Mouse (Mus musculus): ENCODE data around the gene Fancg. TPM values are rescaled to one million over a fixed set of nuclear protein-coding genes. Genes with fewer than 3 reads are reported as not detected.
A peak's percentile ranks its signal among the peaks of the same experiment; 100 is the strongest.

Gene Fancg
- polyA plus RNA-seq (2014; fragmentation: Nextera tagmentation; extraction: Ambion mirVana): 14.9 and 22.0 TPM in 2 replicates

- Histone ChIP-seq H3K27ac (ENCODE audit: low read depth, low read length) (no peak within 1 kb of the TSS), H3K4me2 (replicated peaks; ENCODE audit: low read depth, low read length) (peak within 1 kb of the TSS; percentile 71), H3K9ac (ENCODE audit: low read depth, low read length) (peak within 1 kb of the TSS; percentile 29), H3K4me3 (ENCODE audit: low read depth, low read length) (peak within 1 kb of the TSS; percentile 55), H3K9me3 (ENCODE audit: control insufficient read depth, low read length) (no peaks in the 10 kb centered on the region), H3K36me3 (ENCODE audit: control insufficient read depth, insufficient read depth, low read length) (no peaks in the 10 kb centered on the region), H3K27me3 (ENCODE audit: control insufficient read depth, insufficient read depth, low read length) (no peaks in the 10 kb centered on the region), H3K4me1 (replicated peaks; ENCODE audit: control insufficient read depth, insufficient read depth, low read length) (0 out of 2 replicates have a peak, but pooled peaks cover 3% of the 10 kb centered on the region)
- under 1% methylated on average over 37 of the region's 37 CpGs for WGBS
- DNase-seq (ENCODE audit: low spot score): peak; percentile 89
- peak; percentile 94 for ATAC-seq (ENCODE audit: low FRiP score)
Measured at GRCm38 (mm10) chr4:43010161-43011038, at the start of gene Fancg. Gene Fancg, minus strand, starts transcription at chr4:43010506.

DNA sequence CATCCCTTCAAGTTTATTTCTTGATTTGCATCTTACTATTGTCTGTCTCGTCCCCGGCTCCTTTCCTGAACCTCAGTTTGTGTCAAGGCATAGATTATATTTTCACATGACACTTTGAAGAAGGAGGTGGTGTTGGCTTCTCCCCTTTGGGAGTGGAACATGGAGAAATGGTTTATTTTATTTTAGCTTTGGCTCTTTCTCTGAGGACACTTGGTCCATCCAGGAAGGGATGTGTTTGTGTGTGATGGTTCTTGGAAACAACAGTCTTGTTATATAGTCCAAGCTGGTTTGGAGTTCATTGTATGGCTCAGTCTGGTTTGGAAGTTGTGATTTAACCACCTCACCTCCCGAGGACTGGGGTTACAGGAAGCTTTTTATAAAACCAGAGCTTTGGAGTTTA, 49.4 kb upstream of the Fancg start:
- H3K27ac ChIP-seq (ENCODE audit: low read depth, low read length): no peak overlapping the region
- H3K9me3 ChIP-seq (ENCODE audit: control insufficient read depth, low read length): no peaks in the 10 kb centered on the region
- WGBS: 47% methylated on average over 3 of the region's 3 CpGs
- ATAC-seq (ENCODE audit: low FRiP score): no peak
- H3K36me3 ChIP-seq (ENCODE audit: control insufficient read depth, insufficient read depth, low read length): no peaks in the 10 kb centered on the region
- H3K27me3 ChIP-seq (ENCODE audit: control insufficient read depth, insufficient read depth, low read length): no peaks in the 10 kb centered on the region
- DNase-seq (ENCODE audit: low spot score): no peak
- peak overlapping the region; percentile 76 for H3K4me3 ChIP-seq (ENCODE audit: low read depth, low read length)
- no peak overlapping the region for H3K9ac ChIP-seq (ENCODE audit: low read depth, low read length)
- no peaks in the 10 kb centered on the region for H3K4me1 ChIP-seq (replicated peaks; ENCODE audit: control insufficient read depth, insufficient read depth, low read length)
- peak overlapping the region; percentile 80 for H3K4me2 ChIP-seq (replicated peaks; ENCODE audit: low read depth, low read length)

- H3K4me1 ChIP-seq (replicated peaks; ENCODE audit: control insufficient read depth, insufficient read depth, low read length): no peaks in the 10 kb centered on the region
- no peaks in the 10 kb centered on the region for H3K36me3 ChIP-seq (ENCODE audit: control insufficient read depth, insufficient read depth, low read length)
- peak within 1 kb of the TSS; percentile 76 for H3K4me3 ChIP-seq (ENCODE audit: low read depth, low read length)
- H3K9me3 ChIP-seq (ENCODE audit: control insufficient read depth, low read length): no peaks in the 10 kb centered on the region
- WGBS: under 1% methylated on average over 80 of the region's 90 CpGs
- peak within 1 kb of the TSS; percentile 68 for H3K27ac ChIP-seq (ENCODE audit: low read depth, low read length)
- peak within 1 kb of the TSS; percentile 80 for H3K4me2 ChIP-seq (replicated peaks; ENCODE audit: low read depth, low read length)
- no peaks in the 10 kb centered on the region for H3K27me3 ChIP-seq (ENCODE audit: control insufficient read depth, insufficient read depth, low read length)
- H3K9ac ChIP-seq (ENCODE audit: low read depth, low read length): peak within 1 kb of the TSS; percentile 81
- DNase-seq (ENCODE audit: low spot score) (peak; percentile 93), ATAC-seq (ENCODE audit: low FRiP score) (peak; percentile 97)
Measured at GRCm38 (mm10) chr4:43058753-43059654, 48.7 kb upstream of the Fancg start, which contains the start of gene Unc13b. Gene Unc13b, plus strand, starts transcription at chr4:43058953.

DNA sequence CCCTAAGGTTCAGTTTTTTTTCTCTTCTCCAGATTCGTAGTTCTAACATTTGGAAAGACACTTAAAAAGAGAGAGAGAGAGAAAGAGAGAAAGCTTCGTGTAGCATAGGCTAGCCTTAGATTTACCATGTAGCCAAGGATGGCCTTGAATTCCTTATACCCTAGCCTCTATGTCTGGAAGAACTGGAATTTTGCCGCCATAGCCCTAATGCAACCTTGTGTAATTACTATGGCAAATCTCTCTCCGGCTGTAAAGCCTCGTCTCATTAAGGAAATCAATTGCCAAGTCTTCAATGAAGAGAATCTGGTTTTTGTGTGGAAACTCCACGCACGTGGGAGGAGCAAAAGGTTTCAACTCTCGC, 48.1 kb upstream of the Fancg start:
- 23% methylated on average over 8 of the region's 8 CpGs for WGBS
- Histone ChIP-seq H3K27ac (ENCODE audit: low read depth, low read length) (no peak overlapping the region), H3K9ac (ENCODE audit: low read depth, low read length) (no peak overlapping the region), H3K4me1 (replicated peaks; ENCODE audit: control insufficient read depth, insufficient read depth, low read length) (no peaks in the 10 kb centered on the region), H3K36me3 (ENCODE audit: control insufficient read depth, insufficient read depth, low read length) (no peaks in the 10 kb centered on the region), H3K27me3 (ENCODE audit: control insufficient read depth, insufficient read depth, low read length) (no peaks in the 10 kb centered on the region), H3K4me3 (ENCODE audit: low read depth, low read length) (peak overlapping the region; percentile 76), H3K4me2 (replicated peaks; ENCODE audit: low read depth, low read length) (peak overlapping the region; percentile 80), H3K9me3 (ENCODE audit: control insufficient read depth, low read length) (no peaks in the 10 kb centered on the region)
- ATAC-seq (ENCODE audit: low FRiP score) (peak; percentile 46; the same call in 1 of the 2 replicates), DNase-seq (ENCODE audit: low spot score) (no peak)

DNA sequence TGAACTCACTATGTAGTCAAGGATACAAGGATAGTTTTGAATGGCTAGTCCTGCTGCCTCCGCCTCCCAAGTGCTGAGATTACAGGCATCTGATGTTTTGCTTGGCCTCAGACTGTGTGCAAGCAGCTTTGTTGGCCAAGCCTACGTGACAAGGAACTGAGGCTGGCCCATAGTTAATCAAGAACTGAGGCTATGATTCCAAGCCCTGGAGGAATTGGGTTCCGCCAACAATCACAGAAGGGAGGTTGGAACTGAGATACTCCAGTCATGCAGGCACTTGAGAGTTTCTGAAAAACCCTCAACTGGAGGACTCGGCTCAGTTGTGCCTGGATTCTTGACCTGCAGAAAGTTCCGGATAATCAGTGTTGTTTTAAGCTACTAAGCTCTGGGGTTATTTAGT, 47.3 kb upstream of the Fancg start:
- Histone ChIP-seq H3K4me1 (replicated peaks; ENCODE audit: control insufficient read depth, insufficient read depth, low read length) (no peaks in the 10 kb centered on the region), H3K27me3 (ENCODE audit: control insufficient read depth, insufficient read depth, low read length) (no peaks in the 10 kb centered on the region), H3K9me3 (ENCODE audit: control insufficient read depth, low read length) (no peaks in the 10 kb centered on the region), H3K4me2 (replicated peaks; ENCODE audit: low read depth, low read length) (no peak overlapping the region), H3K27ac (ENCODE audit: low read depth, low read length) (no peak overlapping the region), H3K9ac (ENCODE audit: low read depth, low read length) (no peak overlapping the region), H3K36me3 (ENCODE audit: control insufficient read depth, insufficient read depth, low read length) (no peaks in the 10 kb centered on the region), H3K4me3 (ENCODE audit: low read depth, low read length) (no peak overlapping the region)
- no peak for ATAC-seq (ENCODE audit: low FRiP score)
- DNase-seq (ENCODE audit: low spot score): no peak
- 89% methylated on average over 5 of the region's 5 CpGs for WGBS

- peak; percentile 62 for DNase-seq (ENCODE audit: low spot score)
Measured at GRCm38 (mm10) chr4:43052627-43053026, 42.3 kb upstream of the Fancg start.

GRCm38 (mm10) chr4:43047231-43047630, 36.9 kb upstream of the Fancg start:
- Histone ChIP-seq H3K36me3 (ENCODE audit: control insufficient read depth, insufficient read depth, low read length) (no peaks in the 10 kb centered on the region), H3K4me2 (replicated peaks; ENCODE audit: low read depth, low read length) (no peak overlapping the region), H3K4me3 (ENCODE audit: low read depth, low read length) (no peak overlapping the region), H3K27ac (ENCODE audit: low read depth, low read length) (no peak overlapping the region), H3K9ac (ENCODE audit: low read depth, low read length) (no peak overlapping the region), H3K27me3 (ENCODE audit: control insufficient read depth, insufficient read depth, low read length) (no peaks in the 10 kb centered on the region), H3K4me1 (replicated peaks; ENCODE audit: control insufficient read depth, insufficient read depth, low read length) (0 out of 2 replicates have a peak, but pooled peaks cover 2% of the 10 kb centered on the region), H3K9me3 (ENCODE audit: control insufficient read depth, low read length) (no peaks in the 10 kb centered on the region)
- DNase-seq (ENCODE audit: low spot score): peak; percentile 83
- ATAC-seq (ENCODE audit: low FRiP score): no peak
- WGBS: 9% methylated on average over 5 of the region's 5 CpGs

More at GRCm38 (mm10) chr4:43052627-43053026, 42.3 kb upstream of the Fancg start:
- Histone ChIP-seq H3K4me3 (ENCODE audit: low read depth, low read length) (no peak overlapping the region), H3K9me3 (ENCODE audit: control insufficient read depth, low read length) (no peaks in the 10 kb centered on the region), H3K27ac (ENCODE audit: low read depth, low read length) (no peak overlapping the region), H3K27me3 (ENCODE audit: control insufficient read depth, insufficient read depth, low read length) (no peaks in the 10 kb centered on the region), H3K9ac (ENCODE audit: low read depth, low read length) (no peak overlapping the region), H3K4me1 (replicated peaks; ENCODE audit: control insufficient read depth, insufficient read depth, low read length) (no peaks in the 10 kb centered on the region), H3K36me3 (ENCODE audit: control insufficient read depth, insufficient read depth, low read length) (no peaks in the 10 kb centered on the region), H3K4me2 (replicated peaks; ENCODE audit: low read depth, low read length) (no peak overlapping the region)
- 10% methylated on average over 4 of the region's 4 CpGs for WGBS
- ATAC-seq (ENCODE audit: low FRiP score): no peak

GRCm38 (mm10) chr4:43046607-43047006, 36.3 kb upstream of the Fancg start:
- Histone ChIP-seq H3K36me3 (ENCODE audit: control insufficient read depth, insufficient read depth, low read length) (no peaks in the 10 kb centered on the region), H3K4me3 (ENCODE audit: low read depth, low read length) (no peak overlapping the region), H3K27ac (ENCODE audit: low read depth, low read length) (no peak overlapping the region), H3K27me3 (ENCODE audit: control insufficient read depth, insufficient read depth, low read length) (no peaks in the 10 kb centered on the region), H3K9ac (ENCODE audit: low read depth, low read length) (no peak overlapping the region), H3K9me3 (ENCODE audit: control insufficient read depth, low read length) (no peaks in the 10 kb centered on the region), H3K4me2 (replicated peaks; ENCODE audit: low read depth, low read length) (no peak overlapping the region), H3K4me1 (replicated peaks; ENCODE audit: control insufficient read depth, insufficient read depth, low read length) (0 out of 2 replicates have a peak, but pooled peaks cover 2% of the 10 kb centered on the region)
- DNase-seq (ENCODE audit: low spot score) (no peak), ATAC-seq (ENCODE audit: low FRiP score) (no peak)
- 60% methylated on average over 5 of the region's 5 CpGs for WGBS

All from hindbrain, embryonic 11.5 days (tissue).